Mouse (Mus musculus) erythroblast, embryonic 14.5 days (primary cell): Measurements from ENCODE around the gene Olfr1162. TPM values are rescaled to one million over a fixed set of nuclear protein-coding genes. Genes with fewer than 3 reads are reported as not detected.
"Not testable (repeated sequence)": the region's sequence is repeated elsewhere in the genome, so short reads cannot be mapped to it uniquely, and the experiment has no call there.

Experiments
- H3K27me3 ChIP-seq: 2 replicates; pipeline ENCODE4 v1.6.1; 2012; ENCODE audit warnings: inconsistent platforms; ENCODE audit not compliant: control insufficient read depth
- H3K36me3 ChIP-seq: 2 replicates; pipeline ENCODE4 v1.6.1; 2012; ENCODE audit warnings: mild to moderate bottlenecking, inconsistent platforms; ENCODE audit not compliant: control insufficient read depth
- H3K4me1 ChIP-seq: 2 replicates; pipeline ENCODE4 v1.6.1; 2012; ENCODE audit warnings: inconsistent platforms; ENCODE audit not compliant: control insufficient read depth
- H3K4me3 ChIP-seq: replicated peaks from 2 replicates; pipeline ENCODE3; 2012; ENCODE audit warnings: moderate library complexity, mild to moderate bottlenecking, inconsistent platforms
- H3K9me3 ChIP-seq: 2 replicates; pipeline ENCODE4 v1.6.1; 2012; ENCODE audit warnings: low read length, inconsistent platforms, mixed read lengths; ENCODE audit not compliant: control insufficient read depth
- GATA1 ChIP-seq: IDR thresholded peaks from 2 replicates; pipeline ENCODE4 v1.6.1; 2012; ENCODE audit warnings: low read length, inconsistent platforms, mixed read lengths
- TAL1 ChIP-seq: IDR thresholded peaks from 3 replicates; pipeline ENCODE4 v1.6.1; 2012; ENCODE audit warnings: low read length, inconsistent platforms, mixed read lengths
- polyA plus RNA-seq: library from polyadenylated mRNA; stranded (reverse); fragments of >175 nt; gene quantifications from 2 replicates; pipeline ENCODE4 v1.2.3, GENCODE M21; 2012

The Olfr1162 gene
- polyA plus RNA-seq, result not detected in 2 replicates

GRCm38 (mm10) chr2:88051029-88051428 is at the start of gene Olfr1162:
Olfr1162 (minus strand) TSS chr2:88051129.
- Histone ChIP-seq H3K36me3 (no peaks in the 10 kb centered on the region), H3K4me1 (no peaks in the 10 kb centered on the region), H3K4me3 (no peak within 1 kb of the TSS), H3K9me3 (peaks cover 2% of the 10 kb centered on the region; the same call in 1 of the 2 replicates), H3K27me3 (no peaks in the 10 kb centered on the region)
- TF ChIP-seq TAL1 (no peak), GATA1 (no peak)

DNA sequence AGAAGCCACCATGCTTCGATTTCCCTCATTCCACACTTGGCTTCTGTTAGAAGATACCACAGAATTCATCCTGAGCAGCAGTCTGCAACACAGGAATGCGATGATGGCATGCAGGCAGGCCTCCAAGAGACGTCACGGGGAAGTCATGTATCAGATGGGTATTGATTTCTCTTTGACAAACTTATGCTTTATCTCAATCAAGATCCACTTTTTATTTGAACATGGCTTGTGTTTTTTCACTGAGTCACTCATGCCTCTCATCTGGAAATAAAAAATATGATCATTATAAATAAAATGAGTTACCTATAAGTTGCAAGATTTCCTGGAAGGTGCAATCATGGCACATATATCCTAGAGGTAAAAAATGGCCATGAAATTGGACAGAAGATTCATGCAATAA is 42.9 kb upstream of the Olfr1162 start, which contains the start of gene Olfr1164:
Gene Olfr1164 (minus strand): TSS at position 101 of the 400 bp plus-strand sequence.
- no peak for TF ChIP-seq TAL1
- no peak for TF ChIP-seq GATA1
- no peaks in the 10 kb centered on the region for H3K4me1 ChIP-seq
- H3K4me3 ChIP-seq, result no peak within 1 kb of the TSS
- H3K9me3 ChIP-seq, result no peaks in the 10 kb centered on the region
- no peaks in the 10 kb centered on the region for H3K36me3 ChIP-seq
- no peaks in the 10 kb centered on the region for H3K27me3 ChIP-seq

DNA sequence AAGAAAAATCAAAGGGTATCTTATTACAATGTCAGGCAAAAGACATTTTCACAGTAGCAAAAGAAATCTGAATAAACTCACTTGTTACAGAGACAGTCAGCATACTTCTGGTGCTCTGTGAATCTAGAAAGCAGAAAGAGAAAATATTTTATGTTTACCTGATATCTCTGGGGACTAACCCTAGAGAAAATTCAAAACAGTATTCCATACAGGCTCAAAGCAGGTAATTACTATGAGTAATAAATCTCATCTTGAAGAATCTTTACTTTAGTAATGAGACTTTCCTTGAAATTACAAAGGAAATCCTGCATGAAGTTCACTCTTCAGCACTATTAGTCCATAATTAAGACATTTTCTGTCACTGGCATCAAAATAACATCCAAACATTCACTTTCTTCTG is 20.8 kb upstream of the Olfr1162 start, which contains the start of gene Olfr1163:
Gene Olfr1163 (minus strand): TSS at position 101 of the 400 bp plus-strand sequence.
- Histone ChIP-seq H3K9me3 (no peaks in the 10 kb centered on the region; the same call in 1 of the 2 replicates), H3K27me3 (no peaks in the 10 kb centered on the region), H3K36me3 (no peaks in the 10 kb centered on the region), H3K4me3 (no peak within 1 kb of the TSS), H3K4me1 (no peaks in the 10 kb centered on the region)
- TF ChIP-seq TAL1 (no peak), GATA1 (no peak)

- peaks cover 3% of the 10 kb centered on the region; the same call in 1 of the 2 replicates for H3K9me3 ChIP-seq
- no peaks in the 10 kb centered on the region for H3K4me1 ChIP-seq
- TF ChIP-seq GATA1, result no peak
- no peak for TF ChIP-seq TAL1
- no peaks in the 10 kb centered on the region for H3K36me3 ChIP-seq
- no peak overlapping the region for H3K4me3 ChIP-seq
- H3K27me3 ChIP-seq, result no peaks in the 10 kb centered on the region
These were observed 12.7 kb upstream of the Olfr1162 start for GRCm38 (mm10) chr2:88063587-88063986.

GRCm38 (mm10) chr2:88037599-88037998 is 13.3 kb downstream of the Olfr1162 start, which contains the start of gene Olfr73:
Olfr73 (minus strand) TSS chr2:88037699.
- Histone ChIP-seq H3K27me3 (no peaks in the 10 kb centered on the region), H3K4me3 (no peak within 1 kb of the TSS), H3K36me3 (no peaks in the 10 kb centered on the region), H3K9me3 (no peaks in the 10 kb centered on the region), H3K4me1 (no peaks in the 10 kb centered on the region)
- TF ChIP-seq GATA1, result no peak
- no peak for TF ChIP-seq TAL1

- H3K4me1 ChIP-seq, H3K36me3 ChIP-seq, H3K9me3 ChIP-seq, H3K27me3 ChIP-seq, H3K4me3 ChIP-seq: not testable (repeated sequence)
These were observed 28.5 kb downstream of the Olfr1162 start, which contains the start of gene Olfr1161 for GRCm38 (mm10) chr2:88022474-88022873. Olfr1161 (plus strand) TSS chr2:88022774.

DNA sequence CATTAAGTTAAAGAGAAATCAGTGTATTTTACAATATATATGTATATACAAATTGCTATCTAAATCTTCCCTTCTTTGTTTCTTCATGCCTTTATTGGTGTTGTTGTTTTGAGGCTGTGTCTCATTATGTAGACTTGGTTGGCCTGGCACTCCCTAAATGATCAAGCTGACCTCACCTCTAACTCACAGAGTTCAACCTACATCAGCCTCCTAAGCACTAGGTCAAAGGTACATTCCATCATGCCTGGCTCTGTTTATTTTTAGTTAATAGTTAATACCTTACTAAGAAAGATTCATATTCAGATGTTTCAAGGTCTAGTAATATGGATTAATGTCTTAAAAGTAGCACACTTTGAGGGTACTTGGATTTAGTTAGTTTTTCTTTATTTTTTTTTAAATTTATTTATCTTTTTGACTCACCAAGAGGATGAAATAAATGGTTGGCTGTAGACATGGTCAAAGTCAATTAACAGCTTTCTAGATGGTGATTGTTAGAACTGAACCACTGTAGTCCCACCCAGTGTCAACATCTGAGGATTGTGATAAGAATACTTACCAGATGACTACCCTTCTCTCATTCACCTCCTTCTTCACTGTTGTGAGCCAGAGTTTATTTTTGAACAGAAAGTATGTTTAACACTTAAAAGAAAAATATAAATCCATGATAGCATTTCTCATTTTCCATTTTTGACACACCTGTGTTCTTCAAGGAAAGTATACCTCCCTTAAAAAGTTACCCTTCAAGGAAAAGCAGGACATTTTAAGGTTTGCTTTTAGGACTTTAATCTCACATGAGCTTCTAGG is 43.2 kb downstream of the Olfr1162 start, which contains the start of gene Olfr1160:
Gene Olfr1160 (minus strand): TSS at position 754 of the 804 bp plus-strand sequence.
- Histone ChIP-seq H3K4me3 (no peak within 1 kb of the TSS), H3K27me3 (no peaks in the 10 kb centered on the region), H3K9me3 (no peaks in the 10 kb centered on the region), H3K36me3 (no peaks in the 10 kb centered on the region), H3K4me1 (no peaks in the 10 kb centered on the region)
- TF ChIP-seq TAL1, result no peak
- TF ChIP-seq GATA1, result no peak

Other genes starting within 250 kb of the Olfr1162 start
- gene Olfr1145, start 241.3 kb downstream of the Olfr1162 start, polyA plus RNA-seq, result not detected in 2 replicates
- gene Olfr1148, start 220.6 kb downstream of the Olfr1162 start, polyA plus RNA-seq, result not detected in 2 replicates
- not detected in 2 replicates for gene Olfr1150-ps1, start 207.1 kb downstream of the Olfr1162 start, polyA plus RNA-seq
- gene Olfr1151, start 195.3 kb downstream of the Olfr1162 start, polyA plus RNA-seq, result 0.02 TPM in 1 of 2 replicates, not detected in the other
- gene Olfr1152, start 184.6 kb downstream of the Olfr1162 start, polyA plus RNA-seq, result not detected in 2 replicates
- gene Olfr1153, start 156.2 kb downstream of the Olfr1162 start, polyA plus RNA-seq, result not detected in 2 replicates
- gene Olfr1154, start 146.0 kb downstream of the Olfr1162 start, polyA plus RNA-seq, result 0.06 TPM in 1 of 2 replicates, not detected in the other
- gene Olfr1155, start 106.0 kb downstream of the Olfr1162 start, polyA plus RNA-seq, result not detected in 2 replicates
- not detected in 2 replicates for gene Olfr1156, start 98.0 kb downstream of the Olfr1162 start, polyA plus RNA-seq
- gene Olfr1157, start 82.8 kb downstream of the Olfr1162 start, polyA plus RNA-seq, result not detected in 2 replicates
- not detected in 2 replicates for gene Olfr74, start 76.5 kb downstream of the Olfr1162 start, polyA plus RNA-seq
- gene Olfr1158, start 61.0 kb downstream of the Olfr1162 start, polyA plus RNA-seq, result not detected in 2 replicates
- gene Olfr1160, start 42.9 kb downstream of the Olfr1162 start, polyA plus RNA-seq, result not detected in 2 replicates
- gene Olfr1161, start 28.4 kb downstream of the Olfr1162 start, polyA plus RNA-seq, result not detected in 2 replicates
- not detected in 2 replicates for gene Olfr73, start 13.4 kb downstream of the Olfr1162 start, polyA plus RNA-seq
- not detected in 2 replicates for gene Olfr1163, start 20.7 kb upstream of the Olfr1162 start, polyA plus RNA-seq
- gene Olfr1164, start 42.8 kb upstream of the Olfr1162 start, polyA plus RNA-seq, result not detected in 2 replicates
- gene Olfr1166, start 77.1 kb upstream of the Olfr1162 start, polyA plus RNA-seq, result not detected in 2 replicates
- not detected in 2 replicates for gene Olfr1167, start 104.1 kb upstream of the Olfr1162 start, polyA plus RNA-seq
- not detected in 2 replicates for gene Olfr1168, start 130.8 kb upstream of the Olfr1162 start, polyA plus RNA-seq
- not detected in 2 replicates for gene Olfr1170, start 177.2 kb upstream of the Olfr1162 start, polyA plus RNA-seq
- not detected in 2 replicates for gene Olfr1173, start 228.7 kb upstream of the Olfr1162 start, polyA plus RNA-seq